Mouse (Mus musculus): Measurements from ENCODE around the gene Acp4.

GRCm38 (mm10) chr7:44208307-44208706 is 48.9 kb downstream of the Acp4 start:
- TF ChIP-seq CTCF (IDR thresholded peaks at IDR 0.05; ENCODE audit: borderline replicate concordance, control insufficient read depth, extremely low read depth, insufficient read depth, low read length, poor library complexity) (no peak), POLR2A (IDR thresholded peaks at IDR 0.05; ENCODE audit: control insufficient read depth, extremely low read depth, insufficient read depth, low read length, poor library complexity) (no peak)

Measured in thymus, adult 2 months (tissue).